7 mouse cellular contexts compared by ENCODE assay signal in the genomic region with DNA sequence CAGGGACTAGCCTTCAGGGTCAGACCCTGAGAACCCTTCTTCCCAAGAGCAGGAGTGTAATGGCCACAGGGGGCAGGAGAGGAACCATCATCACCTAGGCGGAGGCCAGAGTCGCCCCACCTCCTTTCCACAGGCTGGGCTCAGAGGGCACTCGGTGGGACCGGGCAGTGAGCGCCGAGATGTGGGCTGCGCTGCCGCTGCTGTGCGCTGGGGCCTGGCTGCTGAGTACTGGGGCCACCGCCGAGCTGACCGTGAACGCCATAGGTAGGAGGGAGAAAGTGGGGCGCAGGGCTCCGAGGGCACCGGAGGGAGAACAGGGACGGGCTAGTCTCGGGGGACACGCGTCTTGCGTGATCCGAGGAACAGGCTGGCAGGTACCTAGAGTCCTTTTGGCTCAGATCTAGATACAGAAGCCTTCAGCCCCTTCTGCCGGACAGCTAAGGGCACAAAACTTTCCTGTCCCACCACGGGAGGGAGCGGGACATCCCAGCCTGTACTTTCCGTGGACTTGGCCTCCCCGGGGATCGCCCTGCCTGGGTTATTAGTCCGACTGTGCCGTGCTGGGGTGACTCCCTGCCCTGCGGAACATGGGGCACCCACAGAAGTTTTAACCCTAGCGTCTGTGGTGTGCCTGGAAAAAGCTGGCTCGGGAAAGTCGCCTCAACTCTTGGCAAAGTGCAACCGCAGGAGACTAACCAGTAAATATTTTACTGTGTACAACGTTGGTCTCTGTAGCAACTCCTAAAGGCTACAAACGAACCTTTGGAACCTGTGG. TPM values are rescaled to one million over a fixed set of nuclear protein-coding genes. Genes with fewer than 3 reads are reported as not detected.
A peak's percentile ranks its signal among the peaks of the same experiment; 100 is the strongest.
DNase-seq lines count a peak whose midpoint lies in the region; ATAC-seq and TF ChIP-seq lines count a peak whose summit lies in the region.

No protein-coding gene starts in this region.

- ATAC-seq in intestine, postnatal 0 days: peak; percentile 91
- ATAC-seq in liver, embryonic 14.5 days (ENCODE audit: insufficient read depth): peak; percentile 78
- ATAC-seq in stomach, embryonic 14.5 days (ENCODE audit: insufficient number of reproducible peaks, insufficient read depth, low FRiP score, low read depth): peak; percentile 86

- no peak overlapping the region for H3ac ChIP-seq in myocyte (ENCODE audit: control insufficient read depth, insufficient read length)

- under 1% methylated on average over 37 of the region's 37 CpGs for WGBS in intestine, postnatal 0 days
- WGBS in liver, embryonic 14.5 days (ENCODE audit: insufficient replicate concordance): 2% methylated on average over 37 of the region's 37 CpGs
- WGBS in stomach, embryonic 14.5 days: under 1% methylated on average over 37 of the region's 37 CpGs

- TF ChIP-seq CTCF in cortical plate, adult 2 months (IDR thresholded peaks at IDR 0.05; ENCODE audit: extremely low read depth, insufficient read depth, low read length): no peak
- peak; percentile 79 for TF ChIP-seq CTCF in intestine, postnatal 0 days (IDR thresholded peaks at IDR 0.05; ENCODE audit: low read depth)
- TF ChIP-seq CTCF in liver, embryonic 14.5 days (IDR thresholded peaks at IDR 0.05; ENCODE audit: low read depth): peak; percentile 60

- H3K27ac ChIP-seq in cortical plate, adult 2 months (ENCODE audit: insufficient read depth, low read length): peak overlapping the region; percentile 84
- H3K27ac ChIP-seq in intestine, postnatal 0 days (ENCODE audit: low read depth, low read length): peak overlapping the region; percentile 75
- no peak overlapping the region for H3K27ac ChIP-seq in liver, embryonic 14.5 days
- no peak overlapping the region for H3K27ac ChIP-seq in stomach, embryonic 14.5 days (ENCODE audit: low read length)

- no peaks in the 10 kb centered on the region for H3K9me3 ChIP-seq in intestine, postnatal 0 days (ENCODE audit: control insufficient read depth)
- H3K9me3 ChIP-seq in liver, embryonic 14.5 days (ENCODE audit: control insufficient read depth, low read length): no peaks in the 10 kb centered on the region
- no peaks in the 10 kb centered on the region for H3K9me3 ChIP-seq in stomach, embryonic 14.5 days (ENCODE audit: control insufficient read depth, low read depth, low read length)

- no peaks in the 10 kb centered on the region for H3K36me3 ChIP-seq in intestine, postnatal 0 days (ENCODE audit: control insufficient read depth, insufficient read depth)
- H3K36me3 ChIP-seq in liver, embryonic 14.5 days (replicated peaks; ENCODE audit: control insufficient read depth, insufficient read depth, low read depth): no peaks in the 10 kb centered on the region
- no peaks in the 10 kb centered on the region for H3K36me3 ChIP-seq in myocyte (ENCODE audit: control insufficient read depth, insufficient read depth)
- no peaks in the 10 kb centered on the region for H3K36me3 ChIP-seq in stomach, embryonic 14.5 days (ENCODE audit: control insufficient read depth, insufficient read depth, low read length)

- H3K27me3 ChIP-seq in intestine, postnatal 0 days (replicated peaks; ENCODE audit: control insufficient read depth, insufficient read depth, low read length): no peaks in the 10 kb centered on the region
- H3K27me3 ChIP-seq in liver, embryonic 14.5 days (ENCODE audit: control insufficient read depth, insufficient read depth, low read length): no peaks in the 10 kb centered on the region
- no peaks in the 10 kb centered on the region for H3K27me3 ChIP-seq in myocyte (ENCODE audit: control insufficient read depth, insufficient read depth, insufficient read length)
- no peaks in the 10 kb centered on the region for H3K27me3 ChIP-seq in stomach, embryonic 14.5 days (ENCODE audit: control insufficient read depth, insufficient read depth, low read length)

- H3K9ac ChIP-seq in intestine, postnatal 0 days (ENCODE audit: low read depth, low read length): peak overlapping the region; percentile 62
- H3K9ac ChIP-seq in liver, embryonic 14.5 days (replicated peaks): peak overlapping the region; percentile 27
- H3K9ac ChIP-seq in stomach, embryonic 14.5 days (replicated peaks; ENCODE audit: low read depth, low read length): peak overlapping the region; percentile 48

- peak overlapping the region; percentile 75 for H3K4me2 ChIP-seq in intestine, postnatal 0 days (replicated peaks; ENCODE audit: low read depth)
- peak overlapping the region; percentile 47 for H3K4me2 ChIP-seq in liver, embryonic 14.5 days (ENCODE audit: low read depth)
- H3K4me2 ChIP-seq in myocyte (ENCODE audit: low read depth): peak overlapping the region; percentile 62
- peak overlapping the region; percentile 86 for H3K4me2 ChIP-seq in stomach, embryonic 14.5 days (replicated peaks; ENCODE audit: low read depth, low read length)

- no peak for TF ChIP-seq EP300 in liver, embryonic 14.5 days (IDR thresholded peaks at IDR 0.05; ENCODE audit: low read depth)

- peak; percentile 64 for DNase-seq in ZHBTc4 (ENCODE audit: low read depth, low spot score)
- DNase-seq in heart, adult 11 months: peak; percentile 99
- DNase-seq in liver, embryonic 14.5 days (ENCODE audit: low read depth in 3 of 3, low spot score in 3 of 3): no peak

- TF ChIP-seq POLR2A in cortical plate, adult 2 months (IDR thresholded peaks at IDR 0.05; ENCODE audit: extremely low read depth, insufficient read depth, low read length): no peak
- TF ChIP-seq POLR2A in myocyte (IDR thresholded peaks at IDR 0.05; ENCODE audit: insufficient read length, low read depth): no peak

- no peaks in the 10 kb centered on the region for H3K4me1 ChIP-seq in cortical plate, adult 2 months (ENCODE audit: control insufficient read depth, insufficient read depth, low read length)
- no peaks in the 10 kb centered on the region for H3K4me1 ChIP-seq in intestine, postnatal 0 days (replicated peaks; ENCODE audit: control insufficient read depth, insufficient read depth, low read length)
- no peaks in the 10 kb centered on the region for H3K4me1 ChIP-seq in liver, embryonic 14.5 days (replicated peaks; ENCODE audit: control insufficient read depth in 2 of 2, insufficient read depth in 2 of 2, low read length in 1 of 2)
- no peaks in the 10 kb centered on the region for H3K4me1 ChIP-seq in stomach, embryonic 14.5 days (ENCODE audit: control insufficient read depth, insufficient read depth, low read length)

- no peaks in the 10 kb centered on the region for H3K79me2 ChIP-seq in myocyte (ENCODE audit: control insufficient read depth, insufficient read depth)

- H3K4me3 ChIP-seq in cortical plate, adult 2 months (ENCODE audit: insufficient read depth, low read length): peak overlapping the region; percentile 60
- peak overlapping the region; percentile 51 for H3K4me3 ChIP-seq in intestine, postnatal 0 days (ENCODE audit: low read depth, low read length)
- H3K4me3 ChIP-seq in liver, embryonic 14.5 days (ENCODE audit: insufficient read depth in 1 of 2, low read depth in 2 of 2, low read length in 2 of 2): peak overlapping the region; percentile 49 to 52
- no peak overlapping the region for H3K4me3 ChIP-seq in myocyte
- peak overlapping the region; percentile 44 for H3K4me3 ChIP-seq in stomach, embryonic 14.5 days (ENCODE audit: low read depth, low read length)

TF ChIP-seq in myocyte, 11 proteins besides CTCF, POLR2A, EP300 and RAD21:
- TF ChIP-seq MYOG (IDR thresholded peaks at IDR 0.05; ENCODE audit: control insufficient read depth in 1 of 3, insufficient read depth in 1 of 3, insufficient read length in 2 of 3, low read depth in 2 of 3) (no peak), E2F4 (IDR thresholded peaks at IDR 0.05; ENCODE audit: insufficient read depth) (no peak), MYOD1 (IDR thresholded peaks at IDR 0.05; ENCODE audit: control insufficient read depth in 1 of 3, insufficient read length in 2 of 3, low read depth in 2 of 3) (no peak), POLR2AphosphoS2 (IDR thresholded peaks at IDR 0.05; ENCODE audit: insufficient read length, low read depth) (no peak), TCF3 (IDR thresholded peaks at IDR 0.05; ENCODE audit: insufficient read length, low read depth) (no peak), CEBPB (IDR thresholded peaks at IDR 0.05; ENCODE audit: insufficient read depth, poor library complexity, severe bottlenecking) (no peak), USF1 (IDR thresholded peaks at IDR 0.05; ENCODE audit: low read depth) (no peak), SRF (IDR thresholded peaks at IDR 0.05; ENCODE audit: control insufficient read depth, insufficient read length, low read depth) (no peak), TCF12 (IDR thresholded peaks at IDR 0.05; ENCODE audit: insufficient read depth, poor library complexity, severe bottlenecking) (no peak), REST (IDR thresholded peaks at IDR 0.05; ENCODE audit: insufficient read depth, insufficient read length) (no peak), MAX (IDR thresholded peaks at IDR 0.05; ENCODE audit: low read depth) (no peak)

RNA-seq across cellular contexts. Expression of a gene that starts 0.6 kb away (rescaled TPM):
- polyA plus RNA-seq in cortical plate, adult 2 months (2012; rRNA removed): 17.3 and 17.5 TPM in 2 replicates
- 305 and 311 TPM in 2 replicates for polyA plus RNA-seq in intestine, postnatal 0 days (2015; fragmentation: Nextera tagmentation; extraction: Ambion mirVana)
- polyA plus RNA-seq in liver, embryonic 14.5 days (2012; rRNA removed): 31.0 and 34.7 TPM in 2 replicates
- polyA plus RNA-seq in liver, embryonic 14.5 days (2014; fragmentation: Nextera tagmentation; extraction: Ambion mirVana): 87.0 and 87.6 TPM in 2 replicates
- 3.5 TPM for polyA plus RNA-seq in myocyte (2012; fragmentation: generic; extraction: Trizol)
- polyA plus RNA-seq in stomach, embryonic 14.5 days (2014; fragmentation: Nextera tagmentation; extraction: Ambion mirVana): 46.0 and 51.5 TPM in 2 replicates

Comparison
In these comparisons a context has a peak if more than half of its experiments do, and no peak if none do; other contexts are left out.
1. DNase-seq: peak in ZHBTc4 (single experiment) and heart, adult 11 months (single experiment); none in liver, embryonic 14.5 days (0 of 3).
2. H3K27ac ChIP-seq: peak in cortical plate, adult 2 months (single experiment) and intestine, postnatal 0 days (single experiment); none in liver, embryonic 14.5 days (single experiment) and stomach, embryonic 14.5 days (single experiment).
3. Peak in every context shown above with its lines, with median percentiles within 50 percentile points of each other: ATAC-seq, H3K4me2 ChIP-seq and H3K9ac ChIP-seq.